Mouse (Mus musculus): ENCODE data around the gene Fgfr2.
A peak's percentile ranks its signal among the peaks of the same experiment; 100 is the strongest.

The Fgfr2 gene

GRCm38 (mm10) chr7:132494263-132494662, 628.9 kb downstream of the Fgfr2 start:
- DNase-seq (ENCODE audit: extremely low read depth, insufficient read length, low spot score) = no peak

DNA sequence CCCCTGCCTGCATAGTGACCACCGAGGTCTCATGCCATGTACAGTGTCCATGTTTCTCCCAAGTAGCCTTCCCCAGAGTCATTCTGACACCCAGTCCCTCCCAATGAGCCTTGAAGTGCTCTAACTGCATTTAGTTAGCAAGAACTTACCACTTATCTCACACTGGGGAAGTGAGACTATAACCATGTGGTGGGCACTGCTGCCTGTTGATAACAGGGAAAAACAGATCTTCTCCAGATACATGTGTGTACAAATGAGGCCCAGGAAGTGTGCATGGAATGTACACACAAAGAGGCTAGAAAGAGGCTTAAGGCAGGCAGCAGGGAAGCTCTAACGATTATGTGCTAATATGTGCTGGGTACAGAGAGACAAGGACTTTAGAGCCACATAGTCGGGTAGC, 629.5 kb downstream of the Fgfr2 start:
- DNase-seq (ENCODE audit: extremely low read depth, insufficient read length, low spot score) = no peak

GRCm38 (mm10) chr7:132491902-132492301, 631.2 kb downstream of the Fgfr2 start:
- DNase-seq (ENCODE audit: extremely low read depth, insufficient read length, low spot score) = no peak

GRCm38 (mm10) chr7:132487361-132487760, 635.8 kb downstream of the Fgfr2 start:
- DNase-seq (ENCODE audit: extremely low read depth, insufficient read length, low spot score) = no peak

- no peak for DNase-seq (ENCODE audit: extremely low read depth, insufficient read length, low spot score)
These were observed 636.6 kb downstream of the Fgfr2 start for GRCm38 (mm10) chr7:132486403-132487178.

DNA sequence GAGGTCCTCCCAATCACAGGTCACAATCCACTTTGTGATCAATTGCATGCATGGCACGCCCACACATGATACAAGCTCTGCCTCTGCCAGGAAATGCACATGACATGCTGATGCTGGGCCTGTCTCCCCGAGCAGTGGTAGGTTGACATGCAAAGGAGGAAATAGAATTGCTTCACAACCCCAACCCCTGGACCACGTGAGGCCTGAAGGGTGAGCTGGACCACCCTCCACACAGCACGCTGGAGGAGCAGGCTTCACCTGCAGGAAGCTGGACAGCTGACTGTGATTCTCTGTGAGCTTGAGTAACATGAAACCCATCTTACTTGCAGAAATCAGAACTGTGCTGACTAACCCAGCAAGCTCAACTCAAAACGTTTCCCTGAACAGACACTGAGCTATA, 638.7 kb downstream of the Fgfr2 start:
- no peak for DNase-seq (ENCODE audit: extremely low read depth, insufficient read length, low spot score)

DNA sequence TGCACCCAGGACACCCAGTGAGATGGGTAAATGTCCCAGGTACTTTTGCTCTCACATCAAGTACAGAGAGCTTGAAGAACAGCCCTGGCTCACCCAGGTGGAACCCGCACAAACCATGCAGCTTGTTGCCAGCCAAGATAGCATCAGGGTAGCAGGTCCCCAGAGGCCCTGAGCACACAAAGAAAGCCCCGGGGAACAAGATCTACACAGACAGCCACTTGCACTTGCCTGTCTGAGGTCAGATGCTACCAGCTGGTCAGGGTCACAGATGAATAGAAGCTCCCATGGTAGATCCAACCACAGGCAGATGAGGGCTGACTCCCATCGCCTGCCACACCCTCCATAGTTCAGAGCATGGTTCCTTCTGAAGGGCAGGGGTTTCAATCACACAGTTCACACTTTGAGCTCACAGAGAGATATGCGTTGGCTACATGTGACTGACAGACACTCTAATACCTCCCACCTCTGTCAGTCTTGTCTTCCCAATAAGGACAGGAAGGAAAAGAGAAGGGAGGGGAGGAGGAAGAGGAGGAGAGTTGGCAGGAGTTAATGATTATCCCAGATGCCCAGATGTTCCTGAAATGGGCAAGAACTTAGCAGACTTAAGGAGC, 642.3 kb downstream of the Fgfr2 start:
- no peak for DNase-seq (ENCODE audit: extremely low read depth, insufficient read length, low spot score)

DNA sequence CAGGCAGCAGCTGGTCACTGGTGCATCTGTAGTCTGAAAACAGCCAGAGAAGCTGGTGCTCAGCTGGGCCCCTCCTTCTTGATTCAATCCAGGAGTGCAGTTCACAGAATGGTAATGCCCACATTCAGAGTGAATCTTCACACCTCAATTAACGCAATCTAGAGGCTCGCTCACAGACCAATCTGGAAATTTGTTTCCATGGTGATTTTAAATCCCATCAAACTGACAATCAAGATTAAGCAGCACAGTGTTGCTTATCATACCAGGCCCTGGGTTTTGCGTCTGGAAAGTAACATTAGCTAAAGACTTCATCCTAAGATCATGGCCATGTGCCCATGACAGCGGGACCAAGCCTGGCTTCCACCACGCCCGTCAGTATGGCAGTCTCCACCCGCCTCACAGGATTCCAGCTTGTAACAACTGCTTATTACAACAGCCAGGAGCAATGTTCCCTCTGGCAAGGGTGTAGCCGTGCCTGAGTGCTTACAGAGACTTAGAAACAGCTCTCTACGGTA, 644.8 kb downstream of the Fgfr2 start:
- DNase-seq (ENCODE audit: extremely low read depth, insufficient read length, low spot score) = no peak

DNA sequence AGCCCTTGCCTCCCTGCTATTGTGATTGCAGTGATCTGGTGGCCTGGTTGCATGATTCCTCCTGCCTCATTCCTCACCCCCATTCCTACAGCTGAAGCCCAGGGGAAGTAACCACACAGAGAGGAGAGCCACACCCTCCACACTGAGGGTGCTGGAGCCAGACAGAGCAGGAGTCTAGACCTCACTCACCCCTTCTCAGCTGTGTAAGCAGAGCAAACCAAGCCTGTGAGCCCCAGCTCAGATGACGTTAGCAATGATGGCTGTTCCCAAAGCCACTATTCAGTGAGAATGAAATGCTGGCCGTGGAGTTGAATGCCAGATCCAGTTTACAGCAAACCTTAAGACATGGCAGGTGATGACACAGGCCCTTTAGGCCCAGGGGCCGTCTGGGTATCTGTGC, 645.4 kb downstream of the Fgfr2 start:
- DNase-seq (ENCODE audit: extremely low read depth, insufficient read length, low spot score) = no peak

DNA sequence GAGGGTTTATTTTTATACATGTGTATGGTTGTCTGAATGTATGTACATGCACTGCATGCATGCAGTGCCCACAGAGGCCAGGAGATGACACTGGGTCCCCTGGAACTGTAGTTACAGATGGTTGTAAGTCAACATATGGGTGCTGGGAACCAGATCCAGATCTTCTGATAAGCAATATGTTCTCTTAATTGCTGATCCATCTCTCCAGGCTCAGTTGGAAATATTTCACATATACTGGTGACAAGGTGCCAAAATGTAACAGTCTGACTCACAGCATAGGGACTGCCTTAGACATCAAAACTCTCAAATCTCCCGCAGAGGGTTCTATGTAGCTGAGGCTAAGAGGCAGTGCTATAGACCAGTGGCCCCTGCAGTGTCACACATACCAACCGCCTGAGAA, 646.7 kb downstream of the Fgfr2 start:
- no peak for DNase-seq (ENCODE audit: extremely low read depth, insufficient read length, low spot score)

GRCm38 (mm10) chr7:132475069-132475468, 648.1 kb downstream of the Fgfr2 start:
- DNase-seq (ENCODE audit: extremely low read depth, insufficient read length, low spot score) = peak; percentile 17

DNA sequence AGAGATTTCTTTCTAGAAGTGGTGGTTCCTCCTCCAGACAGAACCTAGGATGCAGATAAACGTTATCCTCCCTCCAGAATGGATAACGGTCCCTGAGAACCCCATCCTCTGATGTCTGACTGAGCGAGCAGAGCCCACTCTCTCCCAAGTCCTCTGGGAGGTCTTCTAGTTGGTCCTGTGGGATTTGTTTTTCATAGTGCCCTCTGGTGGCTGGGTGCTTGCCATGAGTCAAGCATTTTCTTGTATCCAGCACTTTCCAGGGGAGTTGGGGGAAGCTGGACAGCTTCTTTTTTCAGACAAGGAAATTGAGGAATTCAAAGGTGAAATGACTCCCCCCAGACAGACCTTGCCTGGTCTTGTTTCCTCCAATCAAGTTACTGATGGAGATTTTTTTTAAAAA, 651.8 kb downstream of the Fgfr2 start:
- no peak for DNase-seq (ENCODE audit: extremely low read depth, insufficient read length, low spot score)

- DNase-seq (ENCODE audit: extremely low read depth, insufficient read length, low spot score) = no peak
These were observed 654.8 kb downstream of the Fgfr2 start for GRCm38 (mm10) chr7:132468391-132468790.

- no peak for DNase-seq (ENCODE audit: extremely low read depth, insufficient read length, low spot score)
These were observed 657.3 kb downstream of the Fgfr2 start for GRCm38 (mm10) chr7:132465897-132466296.

- DNase-seq (ENCODE audit: extremely low read depth, insufficient read length, low spot score) = no peak
These were observed 658.3 kb downstream of the Fgfr2 start for GRCm38 (mm10) chr7:132464894-132465293.

- no peak for DNase-seq (ENCODE audit: extremely low read depth, insufficient read length, low spot score)
These were observed 664.7 kb downstream of the Fgfr2 start for GRCm38 (mm10) chr7:132458493-132458892.

DNA sequence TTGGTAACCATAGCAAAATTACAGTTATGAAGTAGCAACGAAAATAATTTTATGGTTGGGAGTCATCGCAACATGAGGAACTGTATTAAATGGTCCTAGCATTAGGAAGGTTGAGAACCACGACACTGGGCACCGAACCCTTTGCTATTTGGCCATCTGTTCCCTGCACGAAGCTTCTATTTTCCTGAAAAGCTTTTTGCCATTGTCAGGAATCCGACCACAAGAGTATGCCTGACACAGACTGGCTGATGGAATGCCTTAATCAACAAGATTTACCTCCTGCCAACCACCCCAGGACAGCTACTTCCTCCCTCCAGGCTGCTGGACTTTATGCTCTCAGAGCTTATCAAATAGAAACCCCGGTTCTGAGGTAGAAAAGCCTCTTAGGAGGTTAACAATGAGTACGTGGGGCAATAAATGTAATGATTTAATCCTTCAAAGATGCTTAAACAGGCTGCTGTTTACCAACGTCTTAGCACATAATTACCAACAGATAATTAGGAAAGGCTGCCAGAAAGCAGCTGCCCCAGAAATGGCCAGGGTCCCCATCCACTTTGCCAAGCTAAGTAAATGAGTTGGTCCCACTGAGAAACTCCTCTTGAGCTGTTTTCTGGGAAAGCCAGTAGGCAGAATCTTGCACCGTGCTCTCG, 668.0 kb downstream of the Fgfr2 start:
- DNase-seq (ENCODE audit: extremely low read depth, insufficient read length, low spot score) = no peak

DNA sequence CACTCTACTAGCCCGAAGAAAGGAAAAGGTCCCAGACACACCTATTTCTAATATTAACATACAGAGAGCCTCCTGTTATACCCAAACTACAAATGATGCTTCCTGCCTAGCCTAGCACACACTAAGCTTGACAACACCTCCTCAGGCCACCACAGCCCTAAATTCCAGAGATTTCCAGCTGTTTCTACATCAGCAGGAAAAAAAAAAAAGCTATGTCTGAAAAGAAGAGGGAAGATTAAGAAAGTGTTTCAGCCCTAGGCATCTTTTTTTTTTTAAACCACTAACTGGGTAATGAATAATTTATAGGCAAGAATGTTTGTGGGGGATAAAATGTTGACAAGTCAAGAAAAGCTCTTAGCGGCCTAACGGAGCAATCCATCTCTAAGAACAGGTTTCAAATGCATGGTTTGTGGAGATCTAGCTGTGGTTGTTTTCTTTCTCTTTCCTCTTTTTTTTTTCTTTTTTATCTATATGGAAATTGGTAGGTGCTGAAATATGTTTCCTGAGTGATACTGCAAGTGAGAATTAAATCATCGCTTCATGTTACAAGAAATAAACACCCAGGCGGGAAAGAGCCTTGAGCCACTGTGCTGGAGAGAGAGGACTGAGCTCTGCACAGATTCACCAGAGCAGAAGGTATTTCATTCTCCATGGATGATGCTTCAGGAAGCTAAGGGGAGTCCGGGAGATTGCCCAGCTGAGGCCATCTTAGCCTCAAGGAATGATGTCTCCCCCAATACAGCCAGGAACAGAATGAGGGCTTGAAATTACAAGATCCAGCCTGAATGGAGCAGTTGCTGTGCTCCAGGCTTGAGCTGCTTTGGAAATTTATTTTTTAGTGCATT, 673.0 kb downstream of the Fgfr2 start:
- no peak for DNase-seq (ENCODE audit: extremely low read depth, insufficient read length, low spot score)

DNA sequence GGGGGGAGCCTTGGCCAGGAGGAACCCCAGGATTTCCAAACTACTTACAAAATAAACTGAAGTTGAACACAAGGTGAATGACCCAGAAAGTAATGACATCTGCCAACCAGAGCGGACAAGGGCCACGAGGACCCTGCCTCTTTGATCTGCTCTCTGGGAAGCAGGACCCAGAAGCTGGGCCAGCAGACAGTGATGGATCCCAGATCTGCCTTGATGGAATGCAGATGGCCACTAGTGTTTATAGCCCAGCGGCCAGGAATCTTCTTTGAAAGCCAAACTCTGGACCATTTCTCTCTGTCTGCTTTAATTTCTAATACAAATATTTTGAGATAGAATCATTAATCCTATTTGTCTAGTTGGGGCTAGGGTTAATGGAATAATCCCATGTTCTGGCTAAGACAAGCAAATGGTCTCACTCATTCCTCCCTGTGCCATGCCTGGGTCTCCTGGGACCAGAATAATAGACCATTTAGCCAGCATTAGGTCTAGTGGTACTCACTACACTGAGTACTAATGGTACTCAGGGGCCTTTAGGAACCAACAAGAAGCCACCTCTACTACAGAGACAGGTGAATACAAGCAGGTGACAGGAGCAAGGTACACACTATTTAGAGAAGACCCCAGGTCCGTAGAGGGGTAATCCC, 674.5 kb downstream of the Fgfr2 start:
- DNase-seq (ENCODE audit: extremely low read depth, insufficient read length, low spot score) = no peak

DNA sequence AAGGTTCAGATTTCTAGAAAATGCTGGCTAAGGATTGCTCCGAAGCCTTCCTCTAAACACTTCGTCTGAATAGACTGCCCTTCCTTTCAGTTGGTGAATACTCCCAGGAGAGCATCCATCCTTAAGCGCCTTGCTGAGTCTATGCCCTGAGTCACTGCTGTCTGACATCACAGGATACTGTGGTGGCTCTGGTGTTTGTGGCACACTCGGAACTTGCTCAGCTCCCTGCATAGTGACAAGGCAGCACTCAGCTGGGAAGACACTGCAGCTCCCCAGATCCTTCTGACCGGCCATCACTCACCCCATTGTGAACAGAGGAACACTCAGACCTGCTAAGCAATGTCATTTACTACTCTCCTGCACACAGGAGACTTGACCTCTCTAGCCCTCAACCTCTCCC, 675.6 kb downstream of the Fgfr2 start:
- peak; percentile 58 for DNase-seq (ENCODE audit: extremely low read depth, insufficient read length, low spot score)
